Mouse (Mus musculus) kidney, adult 18-20 months (tissue): Measurements from ENCODE around the gene Scgb1b7.
"Not testable (repeated sequence)": the region's sequence is repeated elsewhere in the genome, so short reads cannot be mapped to it uniquely, and the experiment has no call there.

Experiments
- DNase-seq: peaks from one replicate; pipeline ENCODE4 v3.0.0; 2021

Scgb1b7 gene

DNA sequence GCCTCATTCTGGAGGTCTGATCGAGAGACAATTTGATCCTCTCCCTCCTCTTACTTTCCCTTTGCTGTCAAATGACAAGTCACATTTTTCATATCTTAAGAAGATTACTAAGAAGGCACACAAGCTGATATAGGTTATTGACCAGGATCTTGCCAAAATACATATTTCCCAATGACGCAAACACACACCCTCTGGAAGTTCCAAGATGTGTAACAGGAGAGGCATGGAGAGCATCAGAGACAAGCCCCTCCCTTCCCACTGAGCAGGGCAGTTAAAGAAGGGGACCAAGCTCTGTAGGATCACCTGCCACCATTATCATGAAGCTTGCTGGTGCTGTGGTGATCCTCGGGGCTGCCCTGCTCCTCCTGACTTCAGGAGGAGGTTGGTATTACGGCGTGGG lies at the start of gene Scgb1b7:
Scgb1b7 (plus strand) TSS at position 301 of the 400 bp plus-strand sequence.
- DNase-seq = not testable (repeated sequence)

DNA sequence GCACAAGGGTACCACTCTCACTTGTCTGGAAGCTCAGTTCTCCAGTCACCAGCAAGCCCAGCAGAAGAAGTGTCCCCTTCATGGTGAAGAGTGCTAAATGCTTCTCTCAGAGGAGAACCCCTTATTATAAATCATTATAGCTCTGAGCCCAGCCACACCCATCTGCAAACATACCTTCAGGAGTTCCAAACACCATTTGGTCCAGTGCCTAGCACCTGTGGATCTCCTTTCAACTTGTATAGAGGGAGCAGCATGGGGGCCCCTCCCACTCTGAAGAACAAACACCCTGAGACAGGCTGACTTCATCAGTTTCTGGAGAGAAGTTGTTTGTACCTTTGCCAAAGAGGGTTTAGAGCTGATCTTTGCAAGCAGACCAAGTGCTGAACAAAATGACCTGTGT lies 6.8 kb upstream of the Scgb1b7 start, which contains the start of gene Scgb2b7:
Scgb2b7 (minus strand) TSS at position 101 of the 400 bp plus-strand sequence.
- DNase-seq = not testable (repeated sequence)
